Mouse (Mus musculus) G1E (cell line): ENCODE data around the gene Tbx21. TPM values are rescaled to one million over a fixed set of nuclear protein-coding genes. Genes with fewer than 3 reads are reported as not detected.

ENCODE experiments used
- ATAC-seq: 2 replicates; pipeline ENCODE4 v1.8.0; 2016; ENCODE audit warnings: mild to moderate bottlenecking; ENCODE audit not compliant: insufficient number of reproducible peaks, poor library complexity, low FRiP score, severe bottlenecking; ENCODE audit errors: extremely low read depth
- DNase-seq: peaks from one replicate; pipeline ENCODE4 v3.0.0; 2012; ENCODE audit warnings: low spot score
- H3K27me3 ChIP-seq: 2 replicates; pipeline ENCODE4 v1.6.1; 2012; ENCODE audit warnings: mild to moderate bottlenecking, low read length, inconsistent platforms; ENCODE audit not compliant: insufficient read depth
- H3K36me3 ChIP-seq: replicated peaks from 2 replicates; pipeline ENCODE3; 2012; ENCODE audit warnings: mild to moderate bottlenecking, inconsistent platforms
- H3K4me1 ChIP-seq: 2 replicates; pipeline ENCODE4 v1.6.1; 2012; ENCODE audit warnings: low read depth, low read length, inconsistent platforms, mixed read lengths; ENCODE audit not compliant: insufficient read depth
- H3K4me3 ChIP-seq: 2 replicates; pipeline ENCODE4 v1.5.1; 2012; ENCODE audit warnings: low read depth, mild to moderate bottlenecking, inconsistent platforms, low read length, moderate library complexity, mixed read lengths
- H3K9me3 ChIP-seq: replicated peaks from 2 replicates; pipeline ENCODE4 v1.6.1; 2012; ENCODE audit warnings: inconsistent platforms
- CTCF ChIP-seq: IDR thresholded peaks from 2 replicates; pipeline ENCODE4 v1.5.1; 2012; ENCODE audit warnings: low read depth, low read length, inconsistent platforms, mixed read lengths
- GATA1 ChIP-seq: IDR thresholded peaks from 2 replicates; pipeline ENCODE4 v1.6.1; 2012; ENCODE audit warnings: borderline replicate concordance, low read length, inconsistent platforms, mixed read lengths
- GATA2 ChIP-seq: IDR thresholded peaks from 2 replicates; pipeline ENCODE4 v1.6.1; 2012; ENCODE audit warnings: low read depth, low read length, inconsistent platforms, borderline replicate concordance
- POLR2AphosphoS5 ChIP-seq: IDR thresholded peaks from 2 replicates; pipeline ENCODE4 v1.6.1; 2012; ENCODE audit warnings: low read depth, low read length, inconsistent platforms; ENCODE audit not compliant: insufficient replicate concordance
- TAL1 ChIP-seq: conservative IDR thresholded peaks from 2 replicates; pipeline ENCODE4 v1.6.1; 2012; ENCODE audit warnings: low read depth, low read length, inconsistent platforms, mixed read lengths
- polyA plus RNA-seq: library from polyadenylated mRNA; stranded (reverse); fragments of >175 nt; gene quantifications from 2 replicates; pipeline ENCODE4 v1.2.3, GENCODE M21; 2012
- total RNA-seq, 2 experiments: library from RNA; stranded (forward) in 1 of 2; stranded (reverse) in 1 of 2; fragments of 200-1000 nt in 1 of 2; fragments of >200 nt in 1 of 2; fragmentation: Nextera tagmentation in 1 of 2; gene quantifications; 2 replicates each; pipeline ENCODE4 v1.2.3; 2014 to 2017

Gene Tbx21
- total and polyA plus RNA-seq, 3 experiments: not detected

DNA sequence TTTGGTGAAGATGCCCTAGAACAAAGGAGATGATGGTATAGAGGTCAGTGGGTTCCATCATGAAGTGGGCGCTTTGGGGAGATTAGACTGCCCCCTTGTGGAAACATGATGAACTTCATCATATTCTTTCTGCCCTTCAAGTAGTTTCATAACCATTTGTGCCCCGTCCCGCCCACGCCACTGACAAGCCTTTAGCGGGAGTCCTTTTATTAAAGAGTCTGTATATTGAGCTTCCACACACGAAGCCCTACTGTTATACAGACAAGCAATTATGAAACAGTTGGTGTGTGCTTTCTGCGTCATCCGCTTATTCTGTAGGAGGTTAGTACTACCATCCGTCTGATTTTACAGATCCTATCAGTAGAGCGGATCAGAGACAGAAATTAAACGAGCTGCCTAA, 32.2 kb downstream of the Tbx21 start:
- peak; percentile 26 for DNase-seq
- peaks cover 57% of the 10 kb centered on the region for H3K27me3 ChIP-seq
- peaks cover 15% of the 10 kb centered on the region for H3K9me3 ChIP-seq
- no peaks in the 10 kb centered on the region for H3K4me1 ChIP-seq
- H3K4me3 ChIP-seq: no peak overlapping the region
- H3K36me3 ChIP-seq: no peaks in the 10 kb centered on the region
- no peak for ATAC-seq
- TF ChIP-seq CTCF (peak; percentile 67), POLR2AphosphoS5 (no peak)

DNA sequence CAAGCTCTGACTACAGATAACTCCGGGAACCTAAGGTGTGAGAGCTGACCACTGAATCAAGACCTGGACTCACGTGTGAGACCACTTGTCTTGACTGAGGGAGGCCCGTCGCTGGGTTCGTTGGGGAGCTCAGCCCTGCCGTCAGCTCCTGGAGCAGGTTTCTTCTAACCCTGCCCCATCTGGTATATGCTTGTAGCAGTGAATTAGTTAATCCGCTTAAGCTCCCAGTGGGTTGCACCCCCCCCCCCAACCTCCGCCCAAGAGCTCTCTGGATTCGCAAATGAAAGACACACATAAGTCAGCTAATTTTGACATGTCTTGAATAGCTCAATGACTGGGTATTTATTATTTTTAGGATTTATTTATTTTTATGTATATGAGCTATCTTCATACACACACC, 34.8 kb downstream of the Tbx21 start:
- DNase-seq (no peak), ATAC-seq (no peak)
- no peaks in the 10 kb centered on the region for H3K4me1 ChIP-seq
- H3K9me3 ChIP-seq: no peaks in the 10 kb centered on the region; the same call in 1 of the 2 replicates
- peaks cover 46% of the 10 kb centered on the region for H3K27me3 ChIP-seq
- H3K36me3 ChIP-seq: no peaks in the 10 kb centered on the region
- H3K4me3 ChIP-seq: no peak overlapping the region
- no peak for TF ChIP-seq CTCF
- TF ChIP-seq GATA2: no peak
- no peak for TF ChIP-seq POLR2AphosphoS5
- no peak for TF ChIP-seq TAL1
- no peak for TF ChIP-seq GATA1

DNA sequence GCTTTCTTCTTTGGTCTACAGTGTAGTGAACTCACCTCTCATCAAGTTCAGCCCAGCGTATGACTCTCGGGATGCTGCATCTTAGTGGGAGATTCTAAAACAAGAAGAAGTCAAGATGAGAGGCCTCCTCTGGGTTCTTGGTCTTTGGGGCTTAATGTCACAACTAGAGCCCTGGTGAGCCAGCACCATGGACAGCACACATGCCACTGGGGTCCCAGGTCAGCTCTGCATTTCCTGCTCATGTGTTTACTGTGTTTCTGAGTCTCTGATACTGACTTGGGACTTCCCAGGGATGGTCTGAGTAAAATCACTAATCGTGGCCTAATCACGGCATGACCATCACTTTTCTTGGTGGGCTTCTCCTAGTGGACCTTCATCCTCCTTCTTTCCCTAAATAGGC, 36.4 kb downstream of the Tbx21 start:
- no peaks in the 10 kb centered on the region for H3K36me3 ChIP-seq
- TF ChIP-seq CTCF (no peak), GATA2 (no peak), POLR2AphosphoS5 (no peak), TAL1 (no peak), GATA1 (no peak)
- ATAC-seq (no peak), DNase-seq (peak; percentile 57)
- peaks cover 36% of the 10 kb centered on the region for H3K27me3 ChIP-seq
- no peak overlapping the region for H3K4me3 ChIP-seq
- no peaks in the 10 kb centered on the region; the same call in 1 of the 2 replicates for H3K9me3 ChIP-seq
- no peaks in the 10 kb centered on the region; the same call in 1 of the 2 replicates for H3K4me1 ChIP-seq

DNA sequence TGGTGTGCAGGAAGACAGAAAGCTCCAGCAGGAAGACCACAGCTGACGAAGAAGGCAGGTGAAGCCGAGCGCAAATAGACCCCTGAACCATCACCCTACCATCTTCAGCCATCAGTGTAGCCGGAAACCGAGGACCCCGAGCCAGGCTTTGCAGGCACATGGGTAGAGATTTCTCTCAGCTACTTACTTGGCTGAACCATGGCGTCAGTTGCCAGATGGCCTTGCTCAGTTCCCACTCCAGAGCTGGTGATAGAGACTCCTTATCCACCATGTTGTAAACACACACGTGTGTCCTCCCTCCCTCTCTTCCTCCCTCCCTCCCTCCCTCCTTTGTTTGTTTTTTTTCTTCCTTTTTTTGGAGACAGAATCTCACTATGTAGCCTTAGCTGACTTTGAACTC, 40.9 kb downstream of the Tbx21 start:
- DNase-seq (no peak), ATAC-seq (no peak)
- no peaks in the 10 kb centered on the region; the same call in 1 of the 2 replicates for H3K4me1 ChIP-seq
- H3K36me3 ChIP-seq: peaks cover 3% of the 10 kb centered on the region
- peaks cover 8% of the 10 kb centered on the region for H3K27me3 ChIP-seq
- H3K9me3 ChIP-seq: no peaks in the 10 kb centered on the region
- H3K4me3 ChIP-seq: no peak overlapping the region
- TF ChIP-seq GATA2: no peak

DNA sequence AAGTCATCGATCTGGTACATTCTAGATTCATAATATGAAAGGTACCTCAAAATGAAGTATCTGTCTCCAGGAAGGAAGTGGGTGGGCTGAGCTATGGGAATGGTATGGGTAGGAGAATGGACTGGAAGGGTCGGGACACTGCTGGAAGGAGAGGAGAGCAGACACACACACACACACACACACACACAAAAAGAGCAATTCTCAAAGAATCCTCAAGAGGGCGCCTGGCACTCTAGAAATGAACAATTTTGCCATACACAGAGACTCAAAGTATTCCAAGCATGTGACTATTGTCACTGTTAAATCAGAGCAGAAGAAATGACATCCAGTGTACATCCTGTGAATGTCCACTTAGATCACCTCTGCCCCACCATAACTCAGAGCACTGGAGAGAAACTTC, 42.6 kb downstream of the Tbx21 start:
- Histone ChIP-seq H3K4me3 (no peak overlapping the region), H3K4me1 (no peaks in the 10 kb centered on the region; the same call in 1 of the 2 replicates), H3K9me3 (no peaks in the 10 kb centered on the region), H3K36me3 (peaks cover 20% of the 10 kb centered on the region), H3K27me3 (peaks cover 8% of the 10 kb centered on the region)
- DNase-seq: no peak
- ATAC-seq: no peak
- TF ChIP-seq CTCF: peak; percentile 34; the same call in 1 of the 2 replicates
- no peak for TF ChIP-seq TAL1
- TF ChIP-seq POLR2AphosphoS5: no peak
- TF ChIP-seq GATA1: no peak

DNA sequence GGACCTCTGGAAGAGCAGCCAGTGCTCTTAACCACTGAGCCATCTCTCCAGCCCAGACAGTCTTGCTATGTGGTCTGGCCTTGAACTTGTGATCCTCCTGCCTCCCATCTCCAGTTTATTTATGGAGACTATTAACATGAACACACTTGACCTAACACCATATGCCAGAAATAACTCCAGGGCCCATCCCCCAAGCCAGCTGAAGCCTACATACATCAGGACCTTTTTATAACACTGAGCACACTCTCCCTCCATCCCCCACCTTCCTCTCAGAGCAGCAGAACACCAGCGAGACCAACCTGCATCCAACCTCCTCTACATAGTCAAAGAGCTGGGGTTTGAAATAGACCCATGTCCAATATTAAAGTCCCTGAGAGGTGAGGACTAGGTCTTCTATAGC, 44.0 kb downstream of the Tbx21 start:
- H3K36me3 ChIP-seq: peaks cover 34% of the 10 kb centered on the region
- H3K9me3 ChIP-seq: no peaks in the 10 kb centered on the region
- H3K27me3 ChIP-seq: peaks cover 7% of the 10 kb centered on the region
- no peaks in the 10 kb centered on the region; the same call in 1 of the 2 replicates for H3K4me1 ChIP-seq
- DNase-seq (no peak), ATAC-seq (no peak)
- no peak for TF ChIP-seq GATA1
- no peak for TF ChIP-seq CTCF
- no peak for TF ChIP-seq POLR2AphosphoS5
- no peak for TF ChIP-seq GATA2
- no peak overlapping the region for H3K4me3 ChIP-seq

DNA sequence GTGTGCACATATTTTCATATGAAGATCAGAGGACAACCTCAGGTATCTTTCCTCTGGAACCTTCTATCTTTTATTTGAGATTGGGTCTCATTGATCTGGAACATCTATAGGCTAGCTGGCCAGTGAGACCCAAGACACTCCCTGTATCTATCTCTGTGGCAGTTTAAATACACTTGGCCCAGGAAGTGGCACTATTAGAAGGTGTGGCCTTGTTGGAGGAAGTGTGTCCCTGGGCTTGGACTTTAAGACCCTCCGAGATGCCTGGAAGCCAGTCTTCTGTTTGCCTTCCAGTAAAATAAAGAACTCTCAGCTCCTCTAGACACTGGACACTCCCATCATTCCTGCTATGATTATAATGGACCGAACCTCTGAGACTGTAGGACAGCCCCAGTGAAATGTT, 45.4 kb downstream of the Tbx21 start:
- DNase-seq (no peak), ATAC-seq (no peak)
- Histone ChIP-seq H3K27me3 (peaks cover 3% of the 10 kb centered on the region), H3K36me3 (peaks cover 48% of the 10 kb centered on the region), H3K4me3 (no peak overlapping the region), H3K4me1 (no peaks in the 10 kb centered on the region; the same call in 1 of the 2 replicates), H3K9me3 (no peaks in the 10 kb centered on the region)
- no peak for TF ChIP-seq GATA1
- TF ChIP-seq POLR2AphosphoS5: no peak
- TF ChIP-seq TAL1: no peak
- TF ChIP-seq GATA2: no peak
- TF ChIP-seq CTCF: no peak
